Mouse (Mus musculus) brain, embryonic 14.5 days (tissue): ENCODE results near the gene Rxra. TPM values are rescaled to one million over a fixed set of nuclear protein-coding genes. Genes with fewer than 3 reads are reported as not detected.

Experiments used
- DNase-seq: peaks from one replicate; pipeline ENCODE4 v3.0.0-alpha.2; 2011; ENCODE audit warnings: low read depth
- CTCF ChIP-seq: fragments of 200-500 bp; IDR thresholded peaks from 2 replicates; pipeline ENCODE4 v1.5.1; 2012; ENCODE audit warnings: inconsistent platforms, mild to moderate bottlenecking, moderate library complexity, borderline replicate concordance; ENCODE audit not compliant: insufficient read depth, insufficient read length; ENCODE audit errors: extremely low read depth
- POLR2A ChIP-seq: fragments of 200-500 bp; IDR thresholded peaks from 2 replicates; pipeline ENCODE4 v1.6.1; 2012; ENCODE audit warnings: mild to moderate bottlenecking, inconsistent platforms, borderline replicate concordance; ENCODE audit not compliant: poor library complexity, insufficient read depth, insufficient read length, severe bottlenecking; ENCODE audit errors: extremely low read depth
- polyA plus RNA-seq: library from polyadenylated mRNA; depleted of rRNA; stranded (reverse); fragments of >200 nt; gene quantifications from 2 replicates; pipeline ENCODE4 v1.2.3, GENCODE M21; 2012

The Rxra gene
- polyA plus RNA-seq, 1 experiment: 20.4 TPM

GRCm38 (mm10) chr2:27745673-27746620 is 69.7 kb downstream of the Rxra start:
- DNase-seq: peak; percentile 69
- TF ChIP-seq CTCF: no peak
- no peak for TF ChIP-seq POLR2A

GRCm38 (mm10) chr2:27746854-27747253 is 70.6 kb downstream of the Rxra start:
- TF ChIP-seq CTCF (no peak), POLR2A (no peak)
- peak; percentile 75 for DNase-seq

- TF ChIP-seq CTCF (no peak), POLR2A (no peak)
- no peak for DNase-seq
Observed at GRCm38 (mm10) chr2:27748984-27749383, 72.7 kb downstream of the Rxra start.

GRCm38 (mm10) chr2:27750399-27751134 is 74.3 kb downstream of the Rxra start:
- DNase-seq: peak; percentile 62
- TF ChIP-seq POLR2A (no peak), CTCF (no peak)

- TF ChIP-seq CTCF (no peak), POLR2A (no peak)
- DNase-seq: peak; percentile 55
Observed at GRCm38 (mm10) chr2:27751135-27751519, 74.9 kb downstream of the Rxra start.

- DNase-seq: no peak
- no peak for TF ChIP-seq POLR2A
- no peak for TF ChIP-seq CTCF
Observed at GRCm38 (mm10) chr2:27751803-27752202, 75.6 kb downstream of the Rxra start.

GRCm38 (mm10) chr2:27754094-27754493 is 77.9 kb downstream of the Rxra start:
- no peak for DNase-seq
- TF ChIP-seq POLR2A (no peak), CTCF (no peak)

GRCm38 (mm10) chr2:27755986-27756641 is 79.9 kb downstream of the Rxra start:
- TF ChIP-seq CTCF (no peak), POLR2A (no peak)
- DNase-seq: no peak

- peak; percentile 97 for DNase-seq
- TF ChIP-seq CTCF: no peak
- TF ChIP-seq POLR2A: no peak
Observed at GRCm38 (mm10) chr2:27758414-27759301, 82.4 kb downstream of the Rxra start.

- TF ChIP-seq CTCF (no peak), POLR2A (no peak)
- no peak for DNase-seq
Observed at GRCm38 (mm10) chr2:27759431-27759830, 83.2 kb downstream of the Rxra start.
